Mouse (Mus musculus): Measurements from ENCODE around the gene Gon4l. TPM values are rescaled to one million over a fixed set of nuclear protein-coding genes. Genes with fewer than 3 reads are reported as not detected.

Gene Gon4l
- total and polyA plus RNA-seq, 3 experiments = 33.8 to 52.2 (median 35.0) TPM

GRCm38 (mm10) chr3:88923989-88924591, 89.1 kb downstream of the Gon4l start (continued):
- TF ChIP-seq TAL1 (IDR thresholded peaks at IDR 0.05; ENCODE audit: low read length) = peak; percentile 81
- TF ChIP-seq TBP (IDR thresholded peaks at IDR 0.05; ENCODE audit: low read depth, low read length) = peak; percentile 90
- no peak for TF ChIP-seq RAD21 (IDR thresholded peaks at IDR 0.05; ENCODE audit: low read depth, low read length)
- TF ChIP-seq POLR2A (IDR thresholded peaks at IDR 0.05; ENCODE audit: control insufficient read depth in 1 of 2, insufficient read depth in 1 of 2, low read depth in 1 of 2, low read length in 2 of 2, poor library complexity in 1 of 2) = no peak; a peak in 1 of 4 replicates
- no peak for TF ChIP-seq MYC (IDR thresholded peaks at IDR 0.05; ENCODE audit: low read depth, low read length)
- TF ChIP-seq KAT2A (conservative IDR thresholded peaks at IDR 0.05; ENCODE audit: low read depth, low read length) = no peak
- peak; percentile 57 for TF ChIP-seq BHLHE40 (IDR thresholded peaks at IDR 0.05; ENCODE audit: borderline replicate concordance, low read depth, low read length)
- TF ChIP-seq POLR2AphosphoS2 (IDR thresholded peaks at IDR 0.05; ENCODE audit: low read length) = no peak
- TF ChIP-seq RCOR1 (IDR thresholded peaks at IDR 0.05; ENCODE audit: low read depth, low read length) = peak; percentile 97
- peak; percentile 81; the same call in 1 of the 2 replicates for TF ChIP-seq MAZ (IDR thresholded peaks at IDR 0.05; ENCODE audit: low read depth, low read length)
- no peak; the same call in 1 of the 2 replicates for TF ChIP-seq SMC3 (IDR thresholded peaks at IDR 0.05; ENCODE audit: low read depth, low read length)
- TF ChIP-seq ZKSCAN1 (IDR thresholded peaks at IDR 0.05; ENCODE audit: low read depth, low read length) = peak; percentile 81

- Histone ChIP-seq H3K4me1 (ENCODE audit: control insufficient read depth in 1 of 2, insufficient read depth in 2 of 2, low read length in 2 of 2) (peaks cover 12 to 24% of the 10 kb centered on the region in 2 experiments), H3K27ac (ENCODE audit: control insufficient read depth, low read depth, low read length) (no peak overlapping the region), H3K27me3 (ENCODE audit: control insufficient read depth in 1 of 2, insufficient read depth in 2 of 2, low read length in 2 of 2) (no peaks in the 10 kb centered on the region), H3K9me3 (replicated peaks; ENCODE audit: insufficient read depth, low read length) (no peaks in the 10 kb centered on the region), H3K4me3 (ENCODE audit: control insufficient read depth in 1 of 2, insufficient read depth in 1 of 2, low read depth in 2 of 2, low read length in 2 of 2) (no peak overlapping the region), H3K79me2 (ENCODE audit: control insufficient read depth, insufficient read depth, low read length, poor library complexity) (no peaks in the 10 kb centered on the region), H3K36me3 (ENCODE audit: control insufficient read depth in 1 of 2, insufficient read depth in 2 of 2, low read length in 2 of 2) (peaks cover 24 to 41% of the 10 kb centered on the region in 2 experiments), H3K9ac (ENCODE audit: control insufficient read depth, low read depth, low read length, poor library complexity, severe bottlenecking) (no peak overlapping the region)
- DNase-seq (ENCODE audit: low read depth, low spot score) = peak; percentile 48
- peak; percentile 57 for TF ChIP-seq ZC3H11A (IDR thresholded peaks at IDR 0.05; ENCODE audit: low read depth, low read length)
- no peak for TF ChIP-seq ETS1 (IDR thresholded peaks at IDR 0.05; ENCODE audit: low read depth, low read length)
- TF ChIP-seq ZNF384 (IDR thresholded peaks at IDR 0.05; ENCODE audit: low read depth, low read length) = peak; percentile 81
- peak; percentile 18 to 52 (median 32); a peak in 4 of 6 replicates for TF ChIP-seq CTCF (IDR thresholded peaks at IDR 0.05 in 2 of 3, conservative IDR thresholded peaks at IDR 0.05 in 1 of 3; ENCODE audit: control insufficient read depth in 1 of 3, insufficient read depth in 1 of 3, low read depth in 2 of 3, low read length in 3 of 3, poor library complexity in 1 of 3, severe bottlenecking in 1 of 3)
- no peak for TF ChIP-seq ELF1 (IDR thresholded peaks at IDR 0.05; ENCODE audit: low read depth, low read length)
- TF ChIP-seq MEF2A (IDR thresholded peaks at IDR 0.05; ENCODE audit: extremely low read depth, insufficient replicate concordance, low read depth, low read length, poor library complexity, severe bottlenecking) = no peak
- peak; percentile 61 for TF ChIP-seq SMC3 (IDR thresholded peaks at IDR 0.05; ENCODE audit: low read depth, low read length)
- peak; percentile 41 for TF ChIP-seq RAD21 (IDR thresholded peaks at IDR 0.05; ENCODE audit: low read depth, low read length)
- no peak for TF ChIP-seq POLR2AphosphoS5 (IDR thresholded peaks at IDR 0.05; ENCODE audit: borderline replicate concordance, low read depth, low read length)
Measured at GRCm38 (mm10) chr3:88925651-88926050, 90.6 kb downstream of the Gon4l start.

Data from MEL (cell line).